Mouse (Mus musculus): ENCODE data around the gene Adipor2. TPM values are rescaled to one million over a fixed set of nuclear protein-coding genes. Genes with fewer than 3 reads are reported as not detected.

Gene Adipor2
- total and polyA plus RNA-seq, 2 experiments from 2014 or later: 25.3 to 42.5 TPM

GRCm38 (mm10) chr6:119418392-119419251, 1.1 kb upstream of the Adipor2 start:
- peak; percentile 34 for DNase-seq (ENCODE audit: low spot score)
- H3K4me3 ChIP-seq (ENCODE audit: low read depth, low read length): no peak overlapping the region
- no peak overlapping the region for H3K4me2 ChIP-seq (ENCODE audit: low read depth, low read length, poor library complexity, severe bottlenecking)
- WGBS: 27% methylated on average over 7 of the region's 7 CpGs
- TF ChIP-seq CTCF (IDR thresholded peaks at IDR 0.05): 0 out of 2 replicates have a peak, but pooled peaks have one; percentile 11
- peak; percentile 49; the same call in 1 of the 2 replicates for ATAC-seq (ENCODE audit: low FRiP score)
- H3K27me3 ChIP-seq (ENCODE audit: insufficient read depth, low read length): no peaks in the 10 kb centered on the region; the same call in 1 of the 2 replicates
- H3K4me1 ChIP-seq (ENCODE audit: insufficient read depth, low read length): peaks cover 3% of the 10 kb centered on the region; the same call in 1 of the 2 replicates
- no peak overlapping the region for H3K27ac ChIP-seq (ENCODE audit: low read depth, low read length)
- no peaks in the 10 kb centered on the region for H3K36me3 ChIP-seq (ENCODE audit: insufficient read depth, low read length)
- H3K9me3 ChIP-seq (ENCODE audit: low read length): no peaks in the 10 kb centered on the region
- no peak overlapping the region for H3K9ac ChIP-seq (replicated peaks; ENCODE audit: low read length, poor library complexity, severe bottlenecking)

DNA sequence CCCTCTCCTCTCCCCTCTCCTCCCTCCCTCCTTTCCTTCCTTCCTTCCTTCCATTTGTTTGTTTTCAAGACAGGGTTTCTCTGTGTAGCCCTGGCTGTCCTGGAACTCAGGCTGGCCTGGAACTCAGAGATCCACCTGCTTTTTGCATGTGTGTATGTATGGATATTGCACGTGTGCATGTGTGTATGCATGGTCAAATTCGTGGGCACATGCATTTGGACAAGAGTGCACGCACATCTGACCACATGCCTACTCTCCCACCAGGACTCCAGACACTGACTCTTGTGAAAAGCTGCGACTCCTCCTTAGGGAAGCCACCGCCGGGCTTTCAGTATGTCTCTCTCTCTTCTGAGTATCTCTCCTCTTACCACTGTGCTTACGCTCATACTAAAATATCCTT, 317 bp upstream of the Adipor2 start:
- no peak overlapping the region for H3K27ac ChIP-seq (ENCODE audit: low read depth, low read length)
- no peak overlapping the region for H3K4me2 ChIP-seq (ENCODE audit: low read depth, low read length, poor library complexity, severe bottlenecking)
- no peak overlapping the region for H3K4me3 ChIP-seq (ENCODE audit: low read depth, low read length)
- no peaks in the 10 kb centered on the region for H3K9me3 ChIP-seq (ENCODE audit: low read length)
- no peak overlapping the region for H3K9ac ChIP-seq (replicated peaks; ENCODE audit: low read length, poor library complexity, severe bottlenecking)
- DNase-seq (ENCODE audit: low spot score): no peak
- H3K4me1 ChIP-seq (ENCODE audit: insufficient read depth, low read length): peaks cover 3% of the 10 kb centered on the region; the same call in 1 of the 2 replicates
- H3K27me3 ChIP-seq (ENCODE audit: insufficient read depth, low read length): no peaks in the 10 kb centered on the region; the same call in 1 of the 2 replicates
- 52% methylated on average over 7 of the region's 7 CpGs for WGBS
- no peaks in the 10 kb centered on the region for H3K36me3 ChIP-seq (ENCODE audit: insufficient read depth, low read length)
- no peak for ATAC-seq (ENCODE audit: low FRiP score)
- TF ChIP-seq CTCF (IDR thresholded peaks at IDR 0.05): no peak

DNA sequence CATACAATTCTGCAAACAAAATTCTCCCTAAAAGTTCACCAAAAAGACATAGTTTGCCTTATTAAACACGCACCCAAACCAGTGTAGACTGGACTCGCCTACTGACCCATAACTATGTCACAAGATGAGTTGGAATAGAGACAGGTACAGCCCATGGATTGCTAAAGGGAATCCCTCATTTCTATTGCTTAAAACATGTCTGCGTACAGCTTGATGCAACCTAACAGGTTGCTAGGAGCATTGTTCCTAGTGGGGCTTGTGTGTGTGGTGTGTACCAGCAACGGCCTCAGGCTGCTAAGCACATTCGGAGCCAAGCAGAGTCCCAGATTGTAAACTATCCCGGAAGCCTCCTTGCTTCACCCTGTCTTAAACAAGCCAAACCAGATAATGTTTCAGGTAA, 861 bp downstream of the Adipor2 start:
- no peak for TF ChIP-seq CTCF (IDR thresholded peaks at IDR 0.05)
- Histone ChIP-seq H3K9ac (replicated peaks; ENCODE audit: low read length, poor library complexity, severe bottlenecking) (no peak overlapping the region), H3K27ac (ENCODE audit: low read depth, low read length) (no peak overlapping the region), H3K9me3 (ENCODE audit: low read length) (no peaks in the 10 kb centered on the region), H3K4me2 (ENCODE audit: low read depth, low read length, poor library complexity, severe bottlenecking) (no peak overlapping the region), H3K36me3 (ENCODE audit: insufficient read depth, low read length) (no peaks in the 10 kb centered on the region), H3K27me3 (ENCODE audit: insufficient read depth, low read length) (no peaks in the 10 kb centered on the region; the same call in 1 of the 2 replicates), H3K4me3 (ENCODE audit: low read depth, low read length) (no peak overlapping the region), H3K4me1 (ENCODE audit: insufficient read depth, low read length) (peaks cover 3% of the 10 kb centered on the region; the same call in 1 of the 2 replicates)
- DNase-seq (ENCODE audit: low spot score) (no peak), ATAC-seq (ENCODE audit: low FRiP score) (no peak)
- WGBS: 73% methylated on average over 6 of the region's 6 CpGs

DNA sequence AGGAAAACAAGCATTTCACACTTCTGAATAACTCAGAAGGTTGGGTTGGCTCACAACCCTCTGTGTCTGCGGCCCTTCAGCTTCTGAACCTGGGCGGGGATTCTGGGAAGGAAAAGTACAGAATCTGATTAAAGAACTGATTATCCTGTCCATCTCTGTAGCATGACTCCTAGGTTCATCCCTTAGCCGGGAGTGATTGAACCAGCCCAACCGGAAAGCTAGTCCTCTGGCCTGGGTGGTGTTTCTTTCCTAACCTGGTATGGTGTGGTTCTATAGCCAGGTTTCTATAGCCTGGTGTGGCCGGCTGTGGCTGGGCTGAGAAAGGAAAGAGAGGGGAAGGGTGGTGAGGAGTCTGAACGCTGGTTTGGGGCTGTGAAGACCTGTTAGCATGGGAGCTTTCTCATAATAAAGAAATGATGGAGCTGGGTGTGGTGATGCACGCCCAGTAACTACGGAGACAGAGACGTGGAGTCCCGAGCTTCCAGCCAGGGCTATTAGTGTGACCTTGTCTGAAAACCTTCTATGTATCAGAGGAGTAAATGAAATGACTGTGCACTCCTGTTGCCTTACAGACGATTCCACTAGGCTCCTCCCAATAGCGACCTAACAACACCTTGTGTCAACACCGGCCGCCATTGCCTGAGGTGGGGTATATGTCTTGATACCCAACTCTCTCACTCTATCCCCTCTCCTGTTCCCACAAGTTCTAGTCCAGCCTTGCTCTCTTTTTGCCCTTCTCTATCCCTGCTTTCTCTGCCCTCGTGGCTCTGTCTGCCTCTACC, 3.1 kb downstream of the Adipor2 start:
- Histone ChIP-seq H3K4me3 (ENCODE audit: low read depth, low read length) (no peak overlapping the region), H3K27ac (ENCODE audit: low read depth, low read length) (no peak overlapping the region), H3K4me1 (ENCODE audit: insufficient read depth, low read length) (peaks cover 3% of the 10 kb centered on the region; the same call in 1 of the 2 replicates), H3K9me3 (ENCODE audit: low read length) (no peaks in the 10 kb centered on the region), H3K36me3 (ENCODE audit: insufficient read depth, low read length) (no peaks in the 10 kb centered on the region), H3K27me3 (ENCODE audit: insufficient read depth, low read length) (no peaks in the 10 kb centered on the region; the same call in 1 of the 2 replicates), H3K4me2 (ENCODE audit: low read depth, low read length, poor library complexity, severe bottlenecking) (no peak overlapping the region), H3K9ac (replicated peaks; ENCODE audit: low read length, poor library complexity, severe bottlenecking) (no peak overlapping the region)
- 90% methylated on average over 15 of the region's 15 CpGs for WGBS
- TF ChIP-seq CTCF (IDR thresholded peaks at IDR 0.05): no peak
- ATAC-seq (ENCODE audit: low FRiP score) (no peak), DNase-seq (ENCODE audit: low spot score) (no peak)

- Histone ChIP-seq H3K4me1 (ENCODE audit: insufficient read depth, low read length) (no peaks in the 10 kb centered on the region), H3K4me3 (ENCODE audit: low read depth, low read length) (no peak overlapping the region), H3K27me3 (ENCODE audit: insufficient read depth, low read length) (no peaks in the 10 kb centered on the region; the same call in 1 of the 2 replicates), H3K36me3 (ENCODE audit: insufficient read depth, low read length) (no peaks in the 10 kb centered on the region), H3K9ac (replicated peaks; ENCODE audit: low read length, poor library complexity, severe bottlenecking) (no peak overlapping the region), H3K27ac (ENCODE audit: low read depth, low read length) (no peak overlapping the region), H3K9me3 (ENCODE audit: low read length) (no peaks in the 10 kb centered on the region), H3K4me2 (ENCODE audit: low read depth, low read length, poor library complexity, severe bottlenecking) (no peak overlapping the region)
- WGBS: 89% methylated on average over 4 of the region's 4 CpGs
- TF ChIP-seq CTCF (IDR thresholded peaks at IDR 0.05): no peak
- DNase-seq (ENCODE audit: low spot score): no peak
- ATAC-seq (ENCODE audit: low FRiP score): no peak
These were observed 4.9 kb downstream of the Adipor2 start for GRCm38 (mm10) chr6:119412588-119412987.

All from midbrain, postnatal 0 days (tissue).